Mouse (Mus musculus) brain, embryonic 14.5 days (tissue): ENCODE measurements around the gene Gabarap. TPM values are rescaled to one million over a fixed set of nuclear protein-coding genes. Genes with fewer than 3 reads are reported as not detected.
"Not testable (repeated sequence)": the region's sequence is repeated elsewhere in the genome, so short reads cannot be mapped to it uniquely, and the experiment has no call there.

Source experiments
- DNase-seq: peaks from one replicate; pipeline ENCODE4 v3.0.0-alpha.2; 2011; ENCODE audit warnings: low read depth
- CTCF ChIP-seq: fragments of 200-500 bp; IDR thresholded peaks from 2 replicates; pipeline ENCODE4 v1.5.1; 2012; ENCODE audit warnings: inconsistent platforms, mild to moderate bottlenecking, moderate library complexity, borderline replicate concordance; ENCODE audit not compliant: insufficient read depth, insufficient read length; ENCODE audit errors: extremely low read depth
- POLR2A ChIP-seq: fragments of 200-500 bp; IDR thresholded peaks from 2 replicates; pipeline ENCODE4 v1.6.1; 2012; ENCODE audit warnings: mild to moderate bottlenecking, inconsistent platforms, borderline replicate concordance; ENCODE audit not compliant: poor library complexity, insufficient read depth, insufficient read length, severe bottlenecking; ENCODE audit errors: extremely low read depth
- polyA plus RNA-seq: library from polyadenylated mRNA; depleted of rRNA; stranded (reverse); fragments of >200 nt; gene quantifications from 2 replicates; pipeline ENCODE4 v1.2.3, GENCODE M21; 2012; rRNA removed

Gene Gabarap
- polyA plus RNA-seq, result 457 and 501 TPM in 2 replicates

DNA sequence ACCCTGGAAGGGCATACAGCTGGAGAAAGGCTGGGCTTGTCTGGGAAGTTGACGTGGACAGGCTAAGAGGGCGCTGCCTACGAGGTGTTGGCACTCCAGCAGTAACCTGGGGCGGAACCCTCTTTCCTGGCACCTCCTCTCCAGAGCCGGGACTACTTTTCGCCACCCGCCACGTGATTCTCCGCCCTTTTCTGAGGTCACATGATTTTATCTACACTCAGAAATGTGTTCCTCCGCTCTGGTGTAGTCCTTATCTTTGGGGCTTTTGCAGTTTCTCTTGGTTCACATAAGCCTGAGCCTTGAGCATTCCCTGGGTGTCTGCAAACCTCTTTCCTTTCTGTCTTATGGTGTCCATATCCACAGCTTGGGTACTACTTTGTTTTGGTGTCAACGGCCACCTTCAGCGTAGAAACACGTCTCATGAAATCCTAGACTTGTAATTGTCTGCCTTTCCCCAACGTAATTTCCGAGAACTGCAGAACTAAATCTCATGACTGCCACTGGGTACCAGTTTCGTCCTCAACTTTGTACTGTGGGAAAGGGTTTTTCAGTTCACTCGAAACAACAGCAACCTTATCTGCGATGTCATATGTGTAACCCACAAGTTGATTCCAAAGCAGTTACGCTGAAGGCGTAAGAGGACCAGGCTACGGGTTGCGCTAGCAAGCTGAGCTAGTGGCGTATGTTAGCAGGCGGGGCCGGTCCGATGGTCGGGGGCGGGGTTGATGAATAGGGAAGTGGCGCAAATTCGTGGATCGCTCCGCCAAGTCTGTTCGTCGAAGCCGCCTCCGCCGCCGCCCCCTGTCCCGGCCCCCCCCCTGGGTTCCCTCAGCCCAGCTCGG, at the start of gene Gabarap:
Gene Gabarap, plus strand, starts transcription at position 294 of the 842 bp plus-strand sequence.
- DNase-seq, result peak; percentile 99
- TF ChIP-seq CTCF, result no peak
- peak; percentile 26; the same call in 1 of the 2 replicates for TF ChIP-seq POLR2A

GRCm38 (mm10) chr11:69945216-69945615, 45.7 kb upstream of the Gabarap start:
- no peak for DNase-seq
- TF ChIP-seq POLR2A, result no peak
- TF ChIP-seq CTCF, result no peak

DNA sequence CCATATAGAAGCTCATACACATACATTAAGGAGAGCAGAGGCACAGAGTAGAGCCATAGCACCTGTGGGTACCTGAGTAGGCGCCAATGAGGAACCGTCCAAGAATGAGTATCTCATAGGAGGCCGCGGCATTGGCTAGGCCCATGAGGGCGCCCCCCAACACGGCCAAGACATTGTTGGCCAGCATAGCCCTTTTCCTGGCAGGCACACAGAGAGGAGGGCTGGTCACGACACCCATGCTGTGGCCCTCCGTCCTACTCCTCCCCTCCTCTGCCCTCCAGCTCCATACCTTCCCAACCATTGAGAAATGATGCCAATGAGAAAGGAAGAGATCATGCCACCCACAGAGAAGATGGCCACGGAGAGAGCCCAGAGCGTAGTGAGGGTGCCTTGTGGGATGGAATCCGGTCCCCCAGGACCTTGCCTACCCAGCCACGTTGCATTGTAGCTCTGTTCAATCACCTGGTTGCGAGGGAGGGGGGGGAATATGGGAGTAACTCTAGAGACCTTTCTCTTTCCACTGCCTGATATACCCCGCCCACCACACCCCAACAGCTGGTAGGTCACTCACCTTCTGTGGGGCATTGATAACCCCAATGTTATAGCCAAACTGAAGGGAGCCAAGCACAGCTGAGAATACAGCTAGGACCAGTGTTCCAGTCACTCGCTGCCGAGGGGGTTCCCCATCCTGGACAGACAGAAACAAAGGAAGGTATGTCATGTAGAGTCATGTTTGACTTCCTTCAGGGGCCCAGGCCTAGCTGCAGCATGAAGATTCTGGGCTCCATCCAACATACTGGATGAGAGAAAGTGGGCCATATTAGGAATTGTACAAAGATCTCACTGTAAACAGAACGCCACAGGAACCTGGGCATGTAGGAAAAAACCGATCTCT, 44.7 kb upstream of the Gabarap start:
- no peak for TF ChIP-seq CTCF
- TF ChIP-seq POLR2A, result no peak
- DNase-seq, result no peak

- DNase-seq, result peak; percentile 63
- TF ChIP-seq POLR2A (no peak), CTCF (no peak)
These were observed 43.4 kb upstream of the Gabarap start for GRCm38 (mm10) chr11:69947337-69948065.

DNA sequence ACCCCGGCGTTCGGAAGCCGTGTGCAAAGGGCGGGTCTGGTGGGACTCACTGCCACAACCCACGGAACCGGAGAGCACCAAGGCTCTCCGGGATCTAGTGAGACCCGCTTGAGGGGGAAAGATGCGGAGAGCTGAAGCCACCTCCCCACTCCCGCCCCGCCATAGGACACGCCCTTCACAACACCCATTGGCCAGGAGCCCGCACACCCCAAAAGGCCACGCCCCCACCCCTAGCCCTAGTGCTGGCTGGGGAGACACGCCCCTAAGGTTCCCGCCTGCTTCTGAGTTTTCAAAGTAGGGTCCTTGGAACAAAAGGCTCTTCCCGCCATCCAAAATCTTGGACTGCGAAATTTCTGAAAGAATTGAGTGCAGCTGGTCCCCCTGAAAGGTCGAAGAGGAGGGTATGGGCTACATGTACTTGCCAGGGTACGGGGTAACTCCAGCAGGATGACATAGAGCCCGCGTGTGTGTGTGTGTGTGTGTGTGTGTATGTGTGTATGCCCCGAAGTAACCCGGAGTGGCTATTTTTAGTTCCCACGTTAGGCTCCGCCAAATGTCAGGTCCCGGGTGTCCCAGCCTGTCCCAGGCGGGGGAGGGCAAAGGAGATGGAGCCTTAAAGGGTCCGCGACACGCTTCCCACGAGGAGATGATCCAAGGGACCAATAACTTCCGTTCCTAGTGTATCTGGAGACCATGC, 42.7 kb upstream of the Gabarap start, which contains the start of gene Slc2a4:
Gene Slc2a4, minus strand, starts transcription at position 123 of the 697 bp plus-strand sequence.
- TF ChIP-seq CTCF (no peak), POLR2A (0 out of 2 replicates have a peak, but pooled peaks have one; percentile 31)

DNA sequence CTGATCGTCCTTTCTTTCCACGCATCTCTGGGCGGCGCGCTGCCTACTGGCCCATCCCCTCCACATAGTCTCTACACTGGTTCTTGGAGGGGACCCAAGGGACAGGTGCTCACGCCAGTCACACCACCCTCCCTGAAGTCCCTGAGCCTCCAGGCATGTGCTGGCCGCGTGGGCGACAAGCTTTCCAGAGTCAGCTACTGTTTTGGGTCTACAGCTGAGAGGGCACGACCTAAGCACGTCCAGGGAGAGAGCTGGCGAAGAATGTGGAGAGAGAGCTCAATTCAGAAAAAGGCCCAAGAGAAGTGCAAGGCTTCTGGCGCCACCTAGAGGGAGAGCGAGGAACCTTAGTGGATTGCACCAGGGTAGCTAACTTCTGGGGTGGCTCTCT, 42.2 kb upstream of the Gabarap start:
- DNase-seq, result peak; percentile 88
- TF ChIP-seq POLR2A (no peak), CTCF (peak; percentile 96)

More for the DNA sequence above, 42.7 kb upstream of the Gabarap start, which contains the start of gene Slc2a4:
- DNase-seq, result peak; percentile 97

GRCm38 (mm10) chr11:69950807-69951459, 40.0 kb upstream of the Gabarap start:
- no peak for DNase-seq
- TF ChIP-seq CTCF (peak; percentile 16; the same call in 1 of the 2 replicates), POLR2A (no peak)

DNA sequence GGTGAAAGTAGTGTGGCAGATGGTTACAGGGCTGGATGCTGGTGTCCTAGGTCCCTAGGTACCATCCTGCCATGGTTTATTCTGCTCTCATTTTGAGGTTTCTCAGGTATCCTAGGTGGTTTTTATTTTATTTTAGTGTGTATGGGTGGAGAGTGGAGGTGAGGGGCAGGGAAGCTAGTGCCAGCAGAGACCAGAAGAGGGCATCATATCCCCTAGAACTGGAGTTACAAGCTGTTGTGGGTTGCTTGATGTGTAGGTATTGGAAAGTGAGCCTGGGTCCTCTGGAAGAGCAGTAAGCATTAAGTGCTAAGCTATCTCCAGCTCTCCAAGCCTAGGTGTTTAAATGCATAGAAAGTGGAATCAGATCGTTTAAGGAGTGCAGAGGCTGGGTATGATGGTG, 38.7 kb upstream of the Gabarap start:
- no peak for TF ChIP-seq POLR2A
- TF ChIP-seq CTCF, result no peak
- no peak for DNase-seq

DNA sequence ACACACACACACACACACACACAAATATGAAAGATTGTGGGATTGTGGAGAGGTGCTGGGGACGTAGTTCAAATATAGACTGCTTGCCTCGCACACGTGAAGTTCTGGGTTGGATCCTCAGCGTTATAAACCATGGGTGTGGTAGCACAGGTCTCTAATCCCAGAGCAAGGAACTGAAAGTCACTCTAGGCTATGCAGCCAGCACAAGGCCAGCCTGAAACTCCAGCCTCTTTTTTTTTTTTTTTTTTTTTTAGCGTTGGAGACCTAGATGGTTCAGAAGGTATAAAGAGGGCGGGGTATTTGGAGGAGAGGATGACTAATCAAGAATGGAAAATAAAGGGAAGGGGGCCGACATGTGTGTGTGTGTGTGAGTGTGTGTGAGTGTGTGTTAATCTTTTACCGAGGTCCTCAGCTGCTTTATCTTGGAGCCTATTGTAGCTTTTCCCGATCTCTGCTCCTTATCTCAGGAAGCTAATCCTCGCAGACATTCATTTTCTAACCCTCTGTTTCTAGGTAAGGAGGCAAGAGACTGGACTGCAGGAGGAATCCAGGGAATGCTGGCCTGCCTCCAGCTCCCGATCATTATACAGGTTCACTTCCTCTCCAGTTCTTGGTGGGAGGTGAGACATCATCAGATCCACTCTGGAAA, 37.6 kb upstream of the Gabarap start:
- TF ChIP-seq POLR2A (no peak), CTCF (no peak)
- no peak for DNase-seq

GRCm38 (mm10) chr11:69955618-69956017, 35.3 kb upstream of the Gabarap start:
- not testable (repeated sequence) for DNase-seq

- no peak for TF ChIP-seq POLR2A
- peak; percentile 7; the same call in 1 of the 2 replicates for TF ChIP-seq CTCF
- no peak for DNase-seq
These were observed 34.7 kb upstream of the Gabarap start for GRCm38 (mm10) chr11:69956218-69956617.
